Mouse (Mus musculus): ENCODE data around the gene Khnyn.

Khnyn gene

DNA sequence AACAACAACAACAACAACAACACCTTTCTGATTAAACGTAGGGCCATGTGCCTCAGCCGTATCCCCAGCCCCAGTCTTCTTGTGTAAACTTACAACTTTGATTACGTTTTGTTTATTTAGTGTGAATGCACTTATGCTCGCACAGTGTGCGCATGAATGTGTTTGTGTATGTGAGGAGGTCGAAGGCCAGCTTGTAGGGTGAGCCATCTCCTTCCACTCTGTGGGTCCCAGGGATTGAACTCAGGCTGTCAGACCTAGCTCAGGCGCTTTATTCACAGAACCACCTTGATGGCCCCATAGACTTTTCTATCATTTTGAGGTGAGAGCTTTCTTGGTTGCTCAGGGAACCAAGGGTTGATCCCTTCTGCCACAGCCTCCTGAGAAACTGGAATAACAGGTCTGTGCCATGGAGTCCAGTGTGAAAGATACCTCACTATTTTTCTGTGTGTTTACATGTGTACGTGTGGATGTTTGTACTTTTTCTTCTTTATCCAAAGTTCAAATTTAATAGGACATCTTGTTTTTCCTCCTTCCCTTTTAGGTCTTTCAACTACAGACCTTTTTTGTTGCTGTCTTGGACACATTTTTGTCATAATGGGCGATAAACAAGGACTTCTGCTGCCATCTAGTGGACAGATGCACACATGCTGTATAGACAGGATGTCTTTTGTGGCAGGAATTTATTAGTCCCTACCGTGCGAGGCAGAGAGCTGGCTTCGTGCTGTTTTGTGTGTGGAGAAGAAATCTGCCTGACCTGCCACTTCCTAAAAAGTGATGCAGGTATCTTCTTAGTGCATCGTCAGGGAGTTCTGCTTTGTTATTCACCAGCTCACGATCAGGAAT lies 33.7 kb downstream of the Khnyn start:
- in situ Hi-C loops (cut with MboI), result no loop called here

DNA sequence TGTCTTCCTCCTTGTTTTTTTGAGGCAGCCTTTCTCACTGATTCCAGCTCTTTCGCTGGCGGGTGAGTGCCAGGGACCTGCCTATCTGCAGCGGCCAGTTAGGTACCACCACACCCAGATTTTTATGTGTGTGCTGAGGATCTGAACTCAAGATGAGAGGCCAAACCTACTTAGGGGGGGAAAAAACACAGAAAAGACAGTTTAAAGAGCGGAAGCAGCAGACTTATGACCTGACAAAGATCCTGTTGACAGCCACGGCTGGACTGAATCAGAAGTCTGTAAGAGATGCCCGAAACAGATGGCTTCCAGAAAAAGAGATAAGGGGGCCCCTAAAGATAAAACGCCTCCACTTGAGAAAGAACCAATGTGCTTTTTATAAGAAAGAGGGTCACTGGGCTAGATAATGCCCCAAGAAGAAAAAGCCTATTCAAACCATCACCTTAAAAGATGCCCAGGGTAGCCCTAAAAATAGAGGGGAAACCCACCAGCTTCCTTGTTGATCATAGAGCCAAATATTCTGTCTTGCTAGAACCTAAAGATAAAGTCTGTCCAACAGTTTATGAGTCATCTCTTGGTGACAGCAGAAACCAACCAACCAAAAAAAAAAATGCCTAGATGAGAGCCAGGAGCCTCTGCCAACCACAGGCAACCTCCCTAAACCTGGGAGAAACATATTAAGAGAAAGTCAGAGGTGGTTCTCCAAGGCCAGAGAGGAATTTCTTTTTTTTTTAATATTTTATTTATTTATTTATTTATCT lies 37.9 kb downstream of the Khnyn start:
- in situ Hi-C loops (cut with MboI), result loop anchor here (5.0 kb wide), 1 partner anchor 45 kb away; no protein-coding TSS in a partner anchor

DNA sequence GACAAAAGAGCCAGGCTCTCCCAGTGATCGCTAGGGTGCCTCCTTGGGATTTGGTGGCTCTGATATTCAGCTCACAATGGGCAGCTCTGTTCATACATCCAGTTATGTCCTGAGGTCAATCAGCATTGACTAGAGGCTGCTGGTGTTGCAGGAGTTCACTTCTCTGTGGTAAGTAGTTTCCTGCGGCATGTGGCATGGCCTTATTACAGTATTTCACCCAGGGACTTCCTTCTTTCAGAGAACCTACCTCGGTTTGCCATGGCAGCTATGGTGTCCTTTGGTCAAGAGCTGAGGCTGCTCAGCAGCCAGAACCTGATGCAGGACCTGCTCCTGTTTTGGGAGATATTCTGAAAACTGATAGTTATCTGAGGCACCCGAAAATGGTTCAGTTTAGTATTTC lies 42.1 kb downstream of the Khnyn start:
- in situ Hi-C loops (cut with MboI), result no loop called here

DNA sequence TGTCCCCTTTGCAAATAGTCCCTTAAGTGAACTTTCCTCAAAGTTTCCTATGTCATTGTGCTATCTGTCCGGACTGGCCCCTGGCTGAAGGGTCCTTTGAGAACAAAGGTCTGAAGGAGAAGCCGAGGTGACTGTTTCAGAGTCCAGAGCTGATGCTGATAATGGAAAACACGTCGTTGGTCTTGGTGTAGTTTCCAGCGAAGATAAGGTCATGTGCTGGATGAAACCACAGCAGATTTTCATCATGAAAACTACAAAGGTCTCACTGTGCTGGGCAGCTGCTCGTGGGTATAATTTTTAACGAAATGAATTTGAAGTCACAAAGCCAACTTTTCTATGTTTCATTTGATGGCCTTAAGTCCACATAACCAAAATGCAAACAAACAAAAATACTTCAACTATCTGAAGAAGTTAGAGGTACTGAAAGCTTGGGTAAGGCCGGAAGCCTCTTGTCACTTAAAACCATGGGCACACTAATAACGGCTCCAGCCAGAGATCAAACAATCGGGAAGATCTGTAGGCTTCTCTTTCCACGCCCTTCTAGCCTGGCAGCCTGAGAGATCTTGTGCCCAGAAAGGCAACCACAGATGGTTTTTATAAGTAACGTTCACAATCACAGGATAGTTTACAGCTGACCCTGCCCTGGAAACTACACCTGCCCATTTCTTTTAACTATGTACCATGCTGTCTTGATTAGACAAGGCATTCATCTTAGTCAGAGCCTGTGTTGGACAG lies 44.7 kb downstream of the Khnyn start:
- in situ Hi-C loops (cut with MboI), result no loop called here

DNA sequence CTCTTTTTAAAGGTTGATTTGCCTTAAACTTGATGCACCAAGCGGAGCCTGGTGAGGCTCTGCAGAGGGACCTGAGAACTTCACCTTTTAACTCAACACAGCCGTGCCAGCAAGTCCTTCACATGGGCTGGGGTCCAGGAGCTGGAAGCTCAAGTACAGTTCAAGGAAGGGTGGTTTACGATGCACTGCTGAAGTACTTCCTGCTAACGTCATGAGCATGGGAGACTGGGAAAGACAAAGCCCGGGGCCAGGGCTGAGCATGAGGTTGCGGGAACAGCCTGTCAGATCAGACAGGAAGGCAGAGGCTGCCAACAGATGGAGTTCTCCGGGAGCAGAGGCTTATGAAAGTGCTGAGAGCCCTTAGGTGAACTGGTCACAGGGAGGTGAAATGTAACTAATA lies 48.8 kb downstream of the Khnyn start:
- in situ Hi-C loops (cut with MboI), result no loop called here

DNA sequence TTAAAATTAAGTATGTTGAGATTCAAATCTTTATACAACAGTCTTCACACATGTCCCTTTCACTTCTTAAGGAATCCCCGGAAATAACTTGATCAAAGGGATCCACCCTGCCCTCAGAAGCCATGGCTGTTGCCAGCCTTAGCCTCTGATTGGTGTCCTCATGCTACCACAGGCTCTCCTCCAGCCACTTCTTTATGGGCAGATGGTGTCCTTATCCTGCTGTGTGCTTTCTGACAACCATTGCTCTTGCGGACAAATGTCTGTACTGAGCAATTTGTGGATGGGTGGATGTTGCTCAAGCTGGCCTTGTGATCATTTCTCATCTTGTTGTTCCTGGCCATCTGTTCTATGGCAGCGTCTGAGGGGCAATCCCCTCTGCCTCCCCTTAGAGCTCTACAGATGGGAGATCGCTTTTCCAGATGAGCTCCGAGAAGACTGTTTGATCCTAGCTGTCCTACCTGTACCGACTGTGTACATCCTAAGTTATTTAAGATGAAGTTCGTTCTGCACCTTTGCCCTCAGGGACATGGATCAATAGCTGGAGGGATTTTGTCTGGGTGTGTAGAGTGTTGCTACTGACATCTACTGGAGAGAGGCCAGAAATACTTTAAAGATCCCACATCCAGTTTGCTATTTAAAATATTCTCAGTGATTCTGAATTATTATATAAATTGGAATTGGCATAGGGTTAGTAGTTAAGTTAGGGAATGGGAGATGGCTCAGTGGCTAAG lies 55.5 kb downstream of the Khnyn start:
- in situ Hi-C loops (cut with MboI), result no loop called here

DNA sequence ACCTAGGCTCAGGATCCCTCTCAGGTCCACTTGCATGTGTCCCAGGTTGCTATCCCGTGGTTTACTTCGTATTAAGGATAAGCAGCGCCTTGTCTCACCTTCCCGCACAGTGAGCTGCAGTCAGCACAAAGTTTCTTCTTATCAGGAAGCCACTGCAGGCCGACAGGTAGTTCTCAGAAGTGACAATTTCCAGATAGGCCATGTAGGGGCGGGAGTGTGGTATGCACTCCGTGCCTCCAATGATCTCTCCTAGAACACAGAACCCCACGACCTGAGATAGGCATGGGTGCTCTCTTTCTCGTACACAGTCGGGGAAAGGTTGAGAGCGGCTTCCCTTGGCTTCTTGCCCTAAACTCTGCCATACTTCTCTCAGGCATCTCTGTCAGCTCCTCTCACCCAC lies 58.9 kb downstream of the Khnyn start:
- in situ Hi-C loops (cut with MboI), result no loop called here

DNA sequence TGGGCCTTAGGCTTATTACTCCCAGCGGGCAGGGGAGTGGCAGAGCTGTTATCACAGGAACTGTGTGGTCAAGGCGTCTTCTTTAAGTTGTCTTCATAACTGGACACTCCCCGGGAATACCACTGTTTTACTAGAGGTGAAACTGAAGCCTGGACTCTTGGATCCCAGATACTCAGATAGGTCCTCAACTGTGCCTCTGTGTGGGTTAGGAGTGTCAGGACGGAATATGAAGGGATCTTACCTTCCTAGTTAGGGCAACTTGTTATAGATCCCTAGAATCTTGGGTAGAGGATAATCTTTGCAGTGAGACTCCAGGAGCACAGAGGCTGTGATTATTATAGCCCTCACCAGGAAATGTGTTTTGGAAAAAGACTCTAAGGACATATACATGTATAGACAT lies 59.8 kb downstream of the Khnyn start, which contains the start of gene Cma1:
Gene Cma1, minus strand, starts transcription at position 101 of the 400 bp plus-strand sequence.
- in situ Hi-C loops (cut with MboI), result no loop called here

DNA sequence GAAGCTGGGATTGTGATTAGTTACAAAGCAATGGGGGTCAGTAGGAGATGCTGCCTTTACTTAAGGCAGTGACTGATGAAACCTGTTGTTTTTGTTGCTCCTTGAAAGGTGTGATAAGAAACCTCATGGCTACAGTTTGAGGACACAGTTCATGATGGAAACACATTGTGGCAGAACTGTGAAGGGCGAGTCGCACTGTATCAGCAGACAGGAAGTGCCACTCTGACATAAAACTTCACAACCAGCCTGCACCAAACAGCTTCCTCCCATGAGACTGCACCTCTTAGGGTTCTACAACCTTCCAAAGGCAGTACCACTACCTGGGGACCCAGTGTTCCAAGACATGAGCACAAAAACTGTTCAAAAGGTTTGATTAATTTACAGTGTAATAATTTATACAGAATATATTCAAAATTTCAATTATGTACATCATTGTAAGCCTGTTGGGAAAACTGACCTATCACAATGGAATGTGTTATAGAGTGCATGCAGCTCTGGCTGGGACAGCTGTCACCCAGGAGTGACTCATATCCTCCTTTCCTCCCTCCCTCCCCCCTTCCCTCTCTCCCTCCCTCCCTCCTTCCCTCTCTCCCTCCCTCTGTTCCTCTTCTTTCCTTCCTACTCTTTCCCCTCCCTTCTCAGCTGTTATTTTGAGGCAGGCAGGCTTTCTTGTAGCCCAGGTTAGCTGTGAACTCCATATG lies 61.7 kb downstream of the Khnyn start:
- in situ Hi-C loops (cut with MboI), result no loop called here
